Mouse (Mus musculus): Measurements from ENCODE around the gene Nthl1. TPM values are rescaled to one million over a fixed set of nuclear protein-coding genes. Genes with fewer than 3 reads are reported as not detected.

Nthl1 gene
- polyA plus RNA-seq (2014; fragmentation: Illumina TruSeq; extraction: RNeasy Lipid Tissue Mini Kit (QIAGEN cat#74804)): 0.34 TPM

GRCm38 (mm10) chr17:24632167-24632812, at the start of gene Nthl1, which contains the start of gene Tsc2:
Nthl1 (plus strand) TSS chr17:24632680.
Tsc2 (minus strand) TSS chr17:24632630.

DNA sequence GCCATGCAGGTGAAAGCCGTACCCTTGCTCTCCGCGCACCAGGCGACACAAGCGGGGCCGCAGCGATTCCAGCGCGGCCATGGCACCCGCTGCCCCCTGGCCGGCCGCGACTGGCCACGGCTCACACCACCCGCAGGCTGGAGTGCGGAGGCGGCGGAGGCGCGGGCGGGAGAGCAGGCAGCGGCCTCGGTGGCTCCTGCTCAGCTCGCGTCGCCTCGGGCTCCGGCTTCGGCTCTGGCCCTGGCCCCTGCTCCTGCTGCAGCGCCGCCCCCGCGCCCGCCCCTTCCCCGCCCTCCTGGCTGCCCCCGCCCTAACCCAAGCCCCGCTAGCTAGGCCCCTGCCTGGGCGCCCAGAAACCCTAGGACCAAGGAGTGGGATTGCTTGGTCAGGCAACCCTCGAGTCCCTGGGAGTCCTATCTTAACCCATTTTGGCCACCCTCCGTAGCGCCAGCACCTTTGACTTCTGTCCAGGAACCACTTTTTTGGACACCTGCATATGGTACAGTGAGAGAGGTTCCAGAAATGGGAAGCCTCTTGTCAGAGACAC, 17.7 kb downstream of the Nthl1 start, which contains the start of gene Slc9a3r2:
Gene Slc9a3r2 (minus strand): TSS at position 258 of the 547 bp plus-strand sequence.

DNA sequence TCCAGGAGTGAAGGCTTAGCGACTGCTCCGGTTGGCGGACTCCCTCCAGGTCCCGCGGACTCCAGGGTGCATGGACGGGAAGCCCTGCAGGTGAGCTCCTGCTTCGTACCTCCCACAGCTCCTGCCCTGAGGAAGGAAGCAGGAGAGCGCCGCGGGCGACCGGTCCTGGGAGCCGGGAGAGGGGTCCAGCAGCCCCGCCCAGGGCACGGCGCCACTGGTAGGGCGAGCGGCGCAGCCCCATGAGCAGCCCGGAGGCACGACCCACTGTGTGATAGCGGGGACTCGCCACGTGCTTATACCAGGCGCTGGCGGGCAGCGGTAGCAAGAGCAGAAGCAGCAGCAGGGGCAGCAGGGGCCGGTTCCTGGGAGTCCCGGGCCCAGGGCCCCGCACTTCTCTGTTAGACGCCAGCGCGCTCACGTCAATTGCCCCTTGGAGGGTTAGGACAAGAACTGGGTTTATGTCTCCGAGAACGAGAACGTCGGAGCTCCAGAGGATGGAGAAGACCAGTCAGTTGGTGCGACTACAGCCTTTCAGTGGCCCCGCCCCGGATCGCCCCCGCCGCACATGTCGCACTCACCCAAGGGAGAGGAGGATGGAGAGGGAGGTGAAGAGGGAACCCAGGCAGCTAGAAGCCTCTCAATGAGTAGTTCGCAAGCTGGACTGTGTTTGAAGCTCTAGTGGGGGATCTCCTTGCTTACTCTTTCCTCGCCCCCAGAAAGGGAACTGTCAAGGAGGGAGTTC, 25.7 kb downstream of the Nthl1 start, which contains the start of gene Npw:
Gene Npw (minus strand): TSS at position 441 of the 742 bp plus-strand sequence.

DNA sequence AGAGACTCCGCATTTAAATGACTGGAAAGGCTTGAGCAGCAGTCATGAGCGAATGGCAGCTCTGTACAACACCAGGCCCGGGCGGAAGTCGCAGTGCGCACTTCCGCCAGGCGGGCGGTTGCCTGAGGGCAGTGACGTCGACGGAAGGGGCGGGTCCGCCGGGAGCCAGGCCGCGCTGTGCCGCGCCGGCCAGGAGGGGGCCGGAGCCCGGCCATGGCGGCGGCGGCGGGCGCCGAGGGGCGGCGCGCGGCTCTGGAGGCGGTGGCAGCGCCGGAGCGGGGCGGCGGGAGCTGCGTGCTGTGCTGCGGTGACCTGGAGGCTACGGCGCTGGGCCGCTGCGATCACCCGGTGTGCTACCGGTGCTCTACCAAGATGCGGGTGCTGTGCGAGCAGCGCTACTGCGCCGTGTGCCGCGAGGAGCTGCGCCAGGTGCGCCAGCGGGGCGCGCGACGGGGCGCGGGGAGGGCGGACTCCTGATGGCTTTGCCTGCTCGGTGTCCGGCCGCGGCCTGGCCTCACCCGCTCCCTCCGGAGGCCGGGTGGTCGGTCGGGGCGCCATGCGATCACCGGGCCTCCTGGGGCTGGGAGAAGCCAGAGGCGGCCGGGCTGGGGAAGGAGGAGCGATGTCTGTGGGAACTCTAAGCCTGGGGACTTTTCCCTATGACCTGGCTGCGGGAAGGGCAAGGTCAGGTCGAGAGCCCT, 37.2 kb downstream of the Nthl1 start, which contains the start of gene Zfp598:
Gene Zfp598 (plus strand): TSS at position 143 of the 701 bp plus-strand sequence.

Other genes starting within 250 kb of the Nthl1 start
- gene Rnps1, start 218.1 kb upstream of the Nthl1 start, polyA plus RNA-seq (2014; fragmentation: Illumina TruSeq; extraction: RNeasy Lipid Tissue Mini Kit (QIAGEN cat#74804)): 81.8 TPM
- gene Eci1, start 206.0 kb upstream of the Nthl1 start, polyA plus RNA-seq (2014; fragmentation: Illumina TruSeq; extraction: RNeasy Lipid Tissue Mini Kit (QIAGEN cat#74804)): 15.1 TPM
- gene Dnase1l2, start 189.6 kb upstream of the Nthl1 start, polyA plus RNA-seq (2014; fragmentation: Illumina TruSeq; extraction: RNeasy Lipid Tissue Mini Kit (QIAGEN cat#74804)): not detected
- 0.46 TPM for gene E4f1, start 162.4 kb upstream of the Nthl1 start, polyA plus RNA-seq (2014; fragmentation: Illumina TruSeq; extraction: RNeasy Lipid Tissue Mini Kit (QIAGEN cat#74804))
- 29.5 TPM for gene Pgp, start 162.3 kb upstream of the Nthl1 start, polyA plus RNA-seq (2014; fragmentation: Illumina TruSeq; extraction: RNeasy Lipid Tissue Mini Kit (QIAGEN cat#74804))
- gene Bricd5, start 158.8 kb upstream of the Nthl1 start, polyA plus RNA-seq (2014; fragmentation: Illumina TruSeq; extraction: RNeasy Lipid Tissue Mini Kit (QIAGEN cat#74804)): not detected
- 5.6 TPM for gene Mlst8, start 153.6 kb upstream of the Nthl1 start, polyA plus RNA-seq (2014; fragmentation: Illumina TruSeq; extraction: RNeasy Lipid Tissue Mini Kit (QIAGEN cat#74804))
- 0.80 TPM for gene Caskin1, start 144.1 kb upstream of the Nthl1 start, polyA plus RNA-seq (2014; fragmentation: Illumina TruSeq; extraction: RNeasy Lipid Tissue Mini Kit (QIAGEN cat#74804))
- gene Traf7, start 104.7 kb upstream of the Nthl1 start, polyA plus RNA-seq (2014; fragmentation: Illumina TruSeq; extraction: RNeasy Lipid Tissue Mini Kit (QIAGEN cat#74804)): 5.3 TPM
- not detected for gene Rab26, start 98.5 kb upstream of the Nthl1 start, polyA plus RNA-seq (2014; fragmentation: Illumina TruSeq; extraction: RNeasy Lipid Tissue Mini Kit (QIAGEN cat#74804))
- gene Pkd1, start 82.8 kb upstream of the Nthl1 start, polyA plus RNA-seq (2014; fragmentation: Illumina TruSeq; extraction: RNeasy Lipid Tissue Mini Kit (QIAGEN cat#74804)): 6.3 TPM
- 15.9 TPM for gene Tsc2, start 50 bp upstream of the Nthl1 start, polyA plus RNA-seq (2014; fragmentation: Illumina TruSeq; extraction: RNeasy Lipid Tissue Mini Kit (QIAGEN cat#74804))
- gene Slc9a3r2, start 17.6 kb downstream of the Nthl1 start, polyA plus RNA-seq (2014; fragmentation: Illumina TruSeq; extraction: RNeasy Lipid Tissue Mini Kit (QIAGEN cat#74804)): 11.8 TPM
- not detected for gene Npw, start 25.8 kb downstream of the Nthl1 start, polyA plus RNA-seq (2014; fragmentation: Illumina TruSeq; extraction: RNeasy Lipid Tissue Mini Kit (QIAGEN cat#74804))
- 0.68 TPM for gene Zfp598, start 37.0 kb downstream of the Nthl1 start, polyA plus RNA-seq (2014; fragmentation: Illumina TruSeq; extraction: RNeasy Lipid Tissue Mini Kit (QIAGEN cat#74804))
- 0.83 TPM for gene Syngr3, start 57.3 kb downstream of the Nthl1 start, polyA plus RNA-seq (2014; fragmentation: Illumina TruSeq; extraction: RNeasy Lipid Tissue Mini Kit (QIAGEN cat#74804))
- gene Gfer, start 63.5 kb downstream of the Nthl1 start, polyA plus RNA-seq (2014; fragmentation: Illumina TruSeq; extraction: RNeasy Lipid Tissue Mini Kit (QIAGEN cat#74804)): 10.4 TPM
- gene Noxo1, start 63.6 kb downstream of the Nthl1 start, polyA plus RNA-seq (2014; fragmentation: Illumina TruSeq; extraction: RNeasy Lipid Tissue Mini Kit (QIAGEN cat#74804)): 1.1 TPM
- 0.31 TPM for gene Tbl3, start 75.0 kb downstream of the Nthl1 start, polyA plus RNA-seq (2014; fragmentation: Illumina TruSeq; extraction: RNeasy Lipid Tissue Mini Kit (QIAGEN cat#74804))
- gene Rnf151, start 85.4 kb downstream of the Nthl1 start, polyA plus RNA-seq (2014; fragmentation: Illumina TruSeq; extraction: RNeasy Lipid Tissue Mini Kit (QIAGEN cat#74804)): not detected
- gene Rps2, start 85.4 kb downstream of the Nthl1 start, polyA plus RNA-seq (2014; fragmentation: Illumina TruSeq; extraction: RNeasy Lipid Tissue Mini Kit (QIAGEN cat#74804)): 771 TPM
- gene Ndufb10, start 91.8 kb downstream of the Nthl1 start, polyA plus RNA-seq (2014; fragmentation: Illumina TruSeq; extraction: RNeasy Lipid Tissue Mini Kit (QIAGEN cat#74804)): 52.5 TPM
- not detected for gene Rpl3l, start 95.1 kb downstream of the Nthl1 start, polyA plus RNA-seq (2014; fragmentation: Illumina TruSeq; extraction: RNeasy Lipid Tissue Mini Kit (QIAGEN cat#74804))
- 1.2 TPM for gene Msrb1, start 104.0 kb downstream of the Nthl1 start, polyA plus RNA-seq (2014; fragmentation: Illumina TruSeq; extraction: RNeasy Lipid Tissue Mini Kit (QIAGEN cat#74804))
- gene Hs3st6, start 120.3 kb downstream of the Nthl1 start, polyA plus RNA-seq (2014; fragmentation: Illumina TruSeq; extraction: RNeasy Lipid Tissue Mini Kit (QIAGEN cat#74804)): not detected
- gene Meiob, start 171.6 kb downstream of the Nthl1 start, polyA plus RNA-seq (2014; fragmentation: Illumina TruSeq; extraction: RNeasy Lipid Tissue Mini Kit (QIAGEN cat#74804)): 0.74 TPM
- gene Hagh, start 207.5 kb downstream of the Nthl1 start, polyA plus RNA-seq (2014; fragmentation: Illumina TruSeq; extraction: RNeasy Lipid Tissue Mini Kit (QIAGEN cat#74804)): 2.5 TPM
- 54.8 TPM for gene Fahd1, start 217.7 kb downstream of the Nthl1 start, polyA plus RNA-seq (2014; fragmentation: Illumina TruSeq; extraction: RNeasy Lipid Tissue Mini Kit (QIAGEN cat#74804))
- gene Igfals, start 233.3 kb downstream of the Nthl1 start, polyA plus RNA-seq (2014; fragmentation: Illumina TruSeq; extraction: RNeasy Lipid Tissue Mini Kit (QIAGEN cat#74804)): not detected

Measured in ovary, adult 10 weeks (tissue).